Mouse (Mus musculus): ENCODE measurements around the gene Pacrg. TPM values are rescaled to one million over a fixed set of nuclear protein-coding genes. Genes with fewer than 3 reads are reported as not detected.

Pacrg gene
- polyA plus RNA-seq, 1 experiment from 2014 or later, result 9.2 TPM

GRCm38 (mm10) chr17:10479020-10479707, 360.9 kb downstream of the Pacrg start:
- ATAC-seq (ENCODE audit: low FRiP score, low TSS enrichment), result no peak
- no peak for DNase-seq

GRCm38 (mm10) chr17:10478377-10478776, 361.7 kb downstream of the Pacrg start:
- DNase-seq (no peak), ATAC-seq (ENCODE audit: low FRiP score, low TSS enrichment) (no peak)
- no peak overlapping the region for H3K4me2 ChIP-seq (ENCODE audit: low read length)
- H3K27me3 ChIP-seq (ENCODE audit: control insufficient read depth, insufficient read depth, low read length), result no peaks in the 10 kb centered on the region
- no peak overlapping the region for H3K27ac ChIP-seq (replicated peaks; ENCODE audit: low read depth, low read length)
- no peak overlapping the region for H3K4me3 ChIP-seq (replicated peaks; ENCODE audit: low read depth, low read length)
- WGBS, result 79% methylated on average over 3 of the region's 3 CpGs
- H3K9ac ChIP-seq (replicated peaks; ENCODE audit: low read length), result no peak overlapping the region
- no peaks in the 10 kb centered on the region for H3K9me3 ChIP-seq (ENCODE audit: control insufficient read depth, low read length)
- H3K4me1 ChIP-seq (ENCODE audit: control insufficient read depth, insufficient read depth, low read length), result 0 out of 2 replicates have a peak, but pooled peaks cover 6% of the 10 kb centered on the region
- H3K36me3 ChIP-seq (ENCODE audit: control insufficient read depth, insufficient read depth, low read length), result no peaks in the 10 kb centered on the region

More at GRCm38 (mm10) chr17:10479020-10479707, 360.9 kb downstream of the Pacrg start:
- Histone ChIP-seq H3K9me3 (ENCODE audit: control insufficient read depth, low read length) (no peaks in the 10 kb centered on the region), H3K4me3 (replicated peaks; ENCODE audit: low read depth, low read length) (no peak overlapping the region), H3K4me1 (ENCODE audit: control insufficient read depth, insufficient read depth, low read length) (peaks cover 10% of the 10 kb centered on the region; the same call in 1 of the 2 replicates), H3K27me3 (ENCODE audit: control insufficient read depth, insufficient read depth, low read length) (no peaks in the 10 kb centered on the region), H3K36me3 (ENCODE audit: control insufficient read depth, insufficient read depth, low read length) (no peaks in the 10 kb centered on the region), H3K4me2 (ENCODE audit: low read length) (no peak overlapping the region), H3K9ac (replicated peaks; ENCODE audit: low read length) (no peak overlapping the region), H3K27ac (replicated peaks; ENCODE audit: low read depth, low read length) (no peak overlapping the region)
- WGBS, result 83% methylated on average over 17 of the region's 17 CpGs

- H3K4me1 ChIP-seq (ENCODE audit: control insufficient read depth, insufficient read depth, low read length), result 0 out of 2 replicates have a peak, but pooled peaks cover 6% of the 10 kb centered on the region
- WGBS, result 57% methylated on average over 7 of the region's 7 CpGs
- DNase-seq (peak; percentile 68), ATAC-seq (ENCODE audit: low FRiP score, low TSS enrichment) (no peak; the same call in 1 of the 2 replicates)
- no peaks in the 10 kb centered on the region for H3K9me3 ChIP-seq (ENCODE audit: control insufficient read depth, low read length)
- H3K27me3 ChIP-seq (ENCODE audit: control insufficient read depth, insufficient read depth, low read length), result no peaks in the 10 kb centered on the region
- H3K36me3 ChIP-seq (ENCODE audit: control insufficient read depth, insufficient read depth, low read length), result no peaks in the 10 kb centered on the region
- peak overlapping the region; percentile 41 for H3K27ac ChIP-seq (replicated peaks; ENCODE audit: low read depth, low read length)
- no peak overlapping the region for H3K9ac ChIP-seq (replicated peaks; ENCODE audit: low read length)
- H3K4me3 ChIP-seq (replicated peaks; ENCODE audit: low read depth, low read length), result no peak overlapping the region
- no peak overlapping the region for H3K4me2 ChIP-seq (ENCODE audit: low read length)
Observed at GRCm38 (mm10) chr17:10476807-10477206, 363.3 kb downstream of the Pacrg start.

GRCm38 (mm10) chr17:10474972-10475371, 365.1 kb downstream of the Pacrg start:
- H3K4me3 ChIP-seq (replicated peaks; ENCODE audit: low read depth, low read length), result no peak overlapping the region
- 86% methylated on average over 6 of the region's 6 CpGs for WGBS
- no peak overlapping the region for H3K27ac ChIP-seq (replicated peaks; ENCODE audit: low read depth, low read length)
- no peaks in the 10 kb centered on the region for H3K36me3 ChIP-seq (ENCODE audit: control insufficient read depth, insufficient read depth, low read length)
- no peaks in the 10 kb centered on the region for H3K9me3 ChIP-seq (ENCODE audit: control insufficient read depth, low read length)
- no peak for ATAC-seq (ENCODE audit: low FRiP score, low TSS enrichment)
- H3K27me3 ChIP-seq (ENCODE audit: control insufficient read depth, insufficient read depth, low read length), result no peaks in the 10 kb centered on the region
- H3K4me1 ChIP-seq (ENCODE audit: control insufficient read depth, insufficient read depth, low read length), result 0 out of 2 replicates have a peak, but pooled peaks cover 6% of the 10 kb centered on the region
- no peak overlapping the region for H3K4me2 ChIP-seq (ENCODE audit: low read length)
- H3K9ac ChIP-seq (replicated peaks; ENCODE audit: low read length), result no peak overlapping the region
- no peak for DNase-seq

- H3K9me3 ChIP-seq (ENCODE audit: control insufficient read depth, low read length), result no peaks in the 10 kb centered on the region
- no peak for ATAC-seq (ENCODE audit: low FRiP score, low TSS enrichment)
- H3K4me1 ChIP-seq (ENCODE audit: control insufficient read depth, insufficient read depth, low read length), result 0 out of 2 replicates have a peak, but pooled peaks cover 6% of the 10 kb centered on the region
- H3K4me2 ChIP-seq (ENCODE audit: low read length), result no peak overlapping the region
- H3K27me3 ChIP-seq (ENCODE audit: control insufficient read depth, insufficient read depth, low read length), result no peaks in the 10 kb centered on the region
- H3K4me3 ChIP-seq (replicated peaks; ENCODE audit: low read depth, low read length), result no peak overlapping the region
- 70% methylated on average over 7 of the region's 7 CpGs for WGBS
- no peak for DNase-seq
- H3K36me3 ChIP-seq (ENCODE audit: control insufficient read depth, insufficient read depth, low read length), result no peaks in the 10 kb centered on the region
- H3K9ac ChIP-seq (replicated peaks; ENCODE audit: low read length), result no peak overlapping the region
- no peak overlapping the region for H3K27ac ChIP-seq (replicated peaks; ENCODE audit: low read depth, low read length)
Observed at GRCm38 (mm10) chr17:10473826-10474384, 366.2 kb downstream of the Pacrg start.

GRCm38 (mm10) chr17:10473175-10473574, 366.9 kb downstream of the Pacrg start:
- H3K9ac ChIP-seq (replicated peaks; ENCODE audit: low read length), result no peak overlapping the region
- 87% methylated on average over 6 of the region's 6 CpGs for WGBS
- no peak overlapping the region for H3K27ac ChIP-seq (replicated peaks; ENCODE audit: low read depth, low read length)
- ATAC-seq (ENCODE audit: low FRiP score, low TSS enrichment) (no peak), DNase-seq (no peak)
- no peaks in the 10 kb centered on the region for H3K36me3 ChIP-seq (ENCODE audit: control insufficient read depth, insufficient read depth, low read length)
- no peak overlapping the region for H3K4me3 ChIP-seq (replicated peaks; ENCODE audit: low read depth, low read length)
- 0 out of 2 replicates have a peak, but pooled peaks cover 6% of the 10 kb centered on the region for H3K4me1 ChIP-seq (ENCODE audit: control insufficient read depth, insufficient read depth, low read length)
- H3K9me3 ChIP-seq (ENCODE audit: control insufficient read depth, low read length), result no peaks in the 10 kb centered on the region
- H3K27me3 ChIP-seq (ENCODE audit: control insufficient read depth, insufficient read depth, low read length), result no peaks in the 10 kb centered on the region
- H3K4me2 ChIP-seq (ENCODE audit: low read length), result no peak overlapping the region

- Histone ChIP-seq H3K27me3 (ENCODE audit: control insufficient read depth, insufficient read depth, low read length) (no peaks in the 10 kb centered on the region), H3K9ac (replicated peaks; ENCODE audit: low read length) (no peak overlapping the region), H3K36me3 (ENCODE audit: control insufficient read depth, insufficient read depth, low read length) (no peaks in the 10 kb centered on the region), H3K4me3 (replicated peaks; ENCODE audit: low read depth, low read length) (no peak overlapping the region), H3K27ac (replicated peaks; ENCODE audit: low read depth, low read length) (no peak overlapping the region), H3K9me3 (ENCODE audit: control insufficient read depth, low read length) (no peaks in the 10 kb centered on the region), H3K4me1 (ENCODE audit: control insufficient read depth, insufficient read depth, low read length) (no peaks in the 10 kb centered on the region), H3K4me2 (ENCODE audit: low read length) (no peak overlapping the region)
- 93% methylated on average over 9 of the region's 9 CpGs for WGBS
- ATAC-seq (ENCODE audit: low FRiP score, low TSS enrichment), result no peak
- DNase-seq, result no peak
Observed at GRCm38 (mm10) chr17:10469874-10470568, 370.1 kb downstream of the Pacrg start.

- Histone ChIP-seq H3K9ac (replicated peaks; ENCODE audit: low read length) (no peak overlapping the region), H3K36me3 (ENCODE audit: control insufficient read depth, insufficient read depth, low read length) (no peaks in the 10 kb centered on the region), H3K4me1 (ENCODE audit: control insufficient read depth, insufficient read depth, low read length) (no peaks in the 10 kb centered on the region), H3K9me3 (ENCODE audit: control insufficient read depth, low read length) (no peaks in the 10 kb centered on the region), H3K4me3 (replicated peaks; ENCODE audit: low read depth, low read length) (no peak overlapping the region), H3K4me2 (ENCODE audit: low read length) (no peak overlapping the region), H3K27ac (replicated peaks; ENCODE audit: low read depth, low read length) (no peak overlapping the region), H3K27me3 (ENCODE audit: control insufficient read depth, insufficient read depth, low read length) (no peaks in the 10 kb centered on the region)
- ATAC-seq (ENCODE audit: low FRiP score, low TSS enrichment) (no peak), DNase-seq (no peak)
- WGBS, result 92% methylated on average over 3 of the region's 3 CpGs
Observed at GRCm38 (mm10) chr17:10467102-10467501, 373.0 kb downstream of the Pacrg start.
